Mouse (Mus musculus): Measurements from ENCODE around the gene Rora. TPM values are rescaled to one million over a fixed set of nuclear protein-coding genes. Genes with fewer than 3 reads are reported as not detected.

The Rora gene
- polyA plus RNA-seq, 1 experiment from 2014 or later, result 12.5 TPM

DNA sequence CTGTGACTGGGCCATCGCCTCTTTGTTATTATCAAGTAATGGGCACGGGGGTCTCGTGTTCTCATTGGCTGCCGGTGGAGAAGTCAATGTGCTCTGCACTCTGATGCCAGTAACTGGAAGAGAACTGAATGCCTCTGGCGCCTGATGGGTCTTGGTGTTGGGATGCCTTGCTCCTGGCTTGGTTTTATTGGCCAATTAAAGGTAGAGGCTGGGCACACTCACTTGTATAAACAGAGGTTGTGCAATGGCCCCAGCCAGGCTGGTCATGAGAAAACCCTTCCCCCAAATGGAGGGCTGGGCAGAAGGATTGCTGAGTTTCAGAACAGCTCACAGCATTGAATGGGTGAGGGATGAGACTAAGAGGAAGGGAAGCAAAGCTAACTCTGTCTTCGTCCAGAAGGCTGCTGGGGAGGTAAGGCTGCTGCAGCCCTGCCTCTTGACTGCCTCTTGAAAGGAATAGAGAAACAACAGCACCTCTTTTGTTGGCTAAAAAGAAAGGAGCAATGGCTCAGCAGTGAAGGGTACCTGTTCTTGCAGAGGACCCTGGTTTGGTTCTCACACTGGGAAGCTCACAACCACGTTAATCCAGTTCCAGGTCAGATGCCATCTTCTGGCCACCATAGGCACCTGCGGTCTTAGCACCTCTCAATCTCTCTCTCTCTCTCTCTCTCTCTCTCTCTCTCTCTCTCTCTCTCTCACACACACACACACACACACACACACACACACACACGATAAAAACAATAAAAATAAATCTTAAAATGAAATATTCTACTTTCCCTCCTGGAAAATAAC lies 653.3 kb downstream of the Rora start:
- WGBS, result 85% methylated on average over 9 of the region's 9 CpGs
- no peak overlapping the region for H3K4me3 ChIP-seq
- no peak overlapping the region for H3K4me2 ChIP-seq (replicated peaks)
- no peaks in the 10 kb centered on the region for H3K36me3 ChIP-seq
- H3K4me1 ChIP-seq, result peaks cover 29% of the 10 kb centered on the region
- no peaks in the 10 kb centered on the region for H3K27me3 ChIP-seq
- H3K9me3 ChIP-seq, result no peaks in the 10 kb centered on the region
- no peak overlapping the region for H3K27ac ChIP-seq
- no peak for ATAC-seq (ENCODE audit: insufficient number of reproducible peaks, insufficient read depth, low FRiP score, low TSS enrichment)
- no peak overlapping the region for H3K9ac ChIP-seq

DNA sequence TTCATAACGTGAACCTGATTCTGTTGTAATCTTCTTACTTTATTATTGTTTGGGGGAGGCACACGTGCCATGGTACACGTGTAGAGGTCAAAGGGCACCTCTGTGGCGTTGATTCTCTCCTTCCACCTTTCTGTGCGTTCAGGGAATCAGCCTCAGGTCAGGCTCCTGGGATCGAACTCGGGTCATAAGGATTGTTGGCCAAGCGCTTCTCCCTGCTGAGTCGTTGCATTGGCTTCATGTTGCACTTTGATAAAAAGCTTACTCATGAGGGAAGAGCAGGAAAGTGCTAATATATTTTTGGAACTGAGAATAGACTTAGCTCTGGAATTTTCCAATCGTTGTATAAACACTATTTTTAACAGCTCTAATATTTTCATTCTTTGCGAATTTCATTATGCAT lies 654.4 kb downstream of the Rora start:
- Histone ChIP-seq H3K9ac (no peak overlapping the region), H3K9me3 (no peaks in the 10 kb centered on the region), H3K4me3 (no peak overlapping the region), H3K36me3 (no peaks in the 10 kb centered on the region), H3K27me3 (no peaks in the 10 kb centered on the region), H3K4me2 (replicated peaks) (no peak overlapping the region), H3K27ac (no peak overlapping the region), H3K4me1 (peaks cover 19% of the 10 kb centered on the region)
- ATAC-seq (ENCODE audit: insufficient number of reproducible peaks, insufficient read depth, low FRiP score, low TSS enrichment), result no peak
- 87% methylated on average over 11 of the region's 11 CpGs for whole genome bisulfite sequencing

DNA sequence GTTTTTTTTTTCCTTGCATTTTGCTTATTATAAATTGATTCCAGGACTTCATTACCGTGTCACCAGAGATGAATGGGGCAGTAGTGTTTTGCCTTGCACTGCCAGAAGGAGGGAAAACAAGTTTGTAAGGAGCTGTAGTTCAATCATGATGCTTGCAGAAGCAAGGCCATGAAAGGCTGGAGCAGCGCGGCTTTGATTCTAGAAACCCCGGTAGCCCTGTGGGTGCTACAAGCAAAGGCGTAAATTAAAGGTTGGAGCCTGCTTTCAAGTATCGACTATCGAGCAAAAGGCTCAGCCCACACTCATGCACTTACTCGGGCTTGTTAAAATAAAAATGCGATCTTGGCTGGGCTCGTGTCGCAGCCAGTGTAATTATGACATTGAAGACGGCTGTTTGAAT lies 656.9 kb downstream of the Rora start:
- no peaks in the 10 kb centered on the region for H3K9me3 ChIP-seq
- H3K27me3 ChIP-seq, result no peaks in the 10 kb centered on the region
- H3K4me3 ChIP-seq, result no peak overlapping the region
- no peak overlapping the region for H3K9ac ChIP-seq
- no peaks in the 10 kb centered on the region for H3K36me3 ChIP-seq
- H3K27ac ChIP-seq, result no peak overlapping the region
- ATAC-seq (ENCODE audit: insufficient number of reproducible peaks, insufficient read depth, low FRiP score, low TSS enrichment), result no peak
- WGBS, result 46% methylated on average over 12 of the region's 12 CpGs
- H3K4me1 ChIP-seq, result peaks cover 21% of the 10 kb centered on the region
- no peak overlapping the region for H3K4me2 ChIP-seq (replicated peaks)

DNA sequence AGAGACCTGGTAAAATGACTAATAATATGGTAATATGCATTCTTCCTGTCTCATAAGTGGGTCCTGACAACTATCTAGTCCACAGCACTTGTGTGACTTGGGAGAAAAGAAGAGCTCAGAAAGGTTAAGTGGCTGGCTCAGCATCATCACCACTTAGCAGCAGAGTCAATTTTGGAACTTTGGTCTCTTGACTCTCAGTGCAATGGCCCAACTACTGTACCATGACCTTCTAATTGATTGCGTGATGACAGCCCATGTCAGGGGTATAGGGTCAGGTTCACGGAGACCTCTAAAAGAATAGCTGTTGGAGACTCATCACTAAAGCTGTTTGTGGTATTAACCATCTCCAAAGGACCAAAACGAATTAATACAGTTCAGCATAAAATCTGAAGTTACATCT lies 659.7 kb downstream of the Rora start:
- Histone ChIP-seq H3K27ac (no peak overlapping the region), H3K9ac (no peak overlapping the region), H3K36me3 (no peaks in the 10 kb centered on the region), H3K27me3 (no peaks in the 10 kb centered on the region), H3K4me1 (peaks cover 26% of the 10 kb centered on the region), H3K4me2 (replicated peaks) (no peak overlapping the region), H3K4me3 (no peak overlapping the region), H3K9me3 (no peaks in the 10 kb centered on the region)
- WGBS, result 75% methylated on average over 3 of the region's 3 CpGs
- no peak for ATAC-seq (ENCODE audit: insufficient number of reproducible peaks, insufficient read depth, low FRiP score, low TSS enrichment)

DNA sequence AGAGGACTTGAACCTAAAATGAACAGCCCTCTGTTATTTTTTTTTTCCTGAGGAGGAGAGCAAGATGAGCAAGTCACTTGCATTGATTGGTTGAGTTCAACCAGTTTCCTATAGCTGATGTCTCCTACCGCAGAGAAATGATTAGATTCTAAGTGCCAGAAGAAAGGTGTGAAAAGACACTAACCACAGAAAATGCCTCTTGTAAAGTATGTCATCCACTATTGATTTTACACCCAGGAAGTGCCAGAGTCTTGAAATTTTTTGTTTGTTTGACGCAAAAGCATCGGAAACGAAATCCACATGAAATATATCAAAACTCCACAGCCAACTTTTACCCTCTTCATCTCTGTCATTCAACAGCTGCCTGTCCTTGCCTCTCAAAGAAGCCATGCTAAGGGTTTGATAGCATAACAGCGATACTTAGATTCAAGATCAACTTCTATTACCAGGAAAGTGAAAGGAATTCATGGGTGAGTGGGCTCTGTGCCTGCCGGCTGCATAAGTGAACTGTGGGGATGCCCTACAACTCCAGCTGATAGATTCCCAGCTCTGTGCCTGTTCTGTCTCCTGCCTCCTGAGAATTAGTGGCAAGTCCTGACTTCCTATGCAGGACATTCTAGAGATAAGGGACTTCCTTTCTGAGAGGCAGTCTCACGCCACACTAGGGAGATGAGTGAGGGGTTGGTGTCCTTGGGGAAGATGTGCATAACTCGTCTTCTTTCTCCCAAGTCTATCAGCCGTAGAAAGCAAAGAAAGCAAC lies 661.0 kb downstream of the Rora start:
- 77% methylated on average over 9 of the region's 9 CpGs for WGBS
- no peak overlapping the region for H3K4me3 ChIP-seq
- H3K27ac ChIP-seq, result no peak overlapping the region
- peaks cover 26% of the 10 kb centered on the region for H3K4me1 ChIP-seq
- H3K36me3 ChIP-seq, result no peaks in the 10 kb centered on the region
- no peak for ATAC-seq (ENCODE audit: insufficient number of reproducible peaks, insufficient read depth, low FRiP score, low TSS enrichment)
- no peak overlapping the region for H3K4me2 ChIP-seq (replicated peaks)
- no peak overlapping the region for H3K9ac ChIP-seq
- H3K27me3 ChIP-seq, result no peaks in the 10 kb centered on the region
- no peaks in the 10 kb centered on the region for H3K9me3 ChIP-seq

DNA sequence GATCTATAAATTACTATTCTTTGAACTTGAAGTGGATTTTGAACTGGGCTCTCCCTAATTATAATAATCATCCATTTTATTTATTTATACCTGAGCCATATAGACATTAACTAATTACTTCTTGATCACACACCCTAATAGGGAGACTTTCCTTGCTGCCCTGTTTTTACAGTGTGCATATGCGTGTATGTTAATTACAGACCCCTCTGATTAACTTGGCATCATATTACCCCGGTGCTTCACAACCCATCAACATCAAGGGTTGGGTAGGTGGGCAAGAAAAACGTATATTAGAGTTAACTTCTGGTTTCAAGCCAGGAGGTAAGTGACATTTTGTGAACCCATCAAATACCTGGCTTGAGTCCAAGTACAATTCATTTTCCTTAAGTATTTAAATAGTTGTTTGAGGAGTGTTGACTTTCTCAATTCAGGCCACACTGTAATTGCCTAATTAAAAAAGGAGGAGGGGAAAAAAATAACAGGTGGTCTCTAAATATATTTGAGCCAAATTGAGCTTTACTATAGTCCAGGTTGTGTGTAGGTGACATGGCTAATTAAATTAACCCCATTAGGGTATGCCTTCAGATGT lies 664.0 kb downstream of the Rora start:
- H3K36me3 ChIP-seq, result no peaks in the 10 kb centered on the region
- no peak overlapping the region for H3K9ac ChIP-seq
- no peaks in the 10 kb centered on the region for H3K9me3 ChIP-seq
- 48% methylated on average over 3 of the region's 3 CpGs for WGBS
- no peak overlapping the region for H3K4me2 ChIP-seq (replicated peaks)
- no peaks in the 10 kb centered on the region for H3K27me3 ChIP-seq
- H3K4me1 ChIP-seq, result peaks cover 17% of the 10 kb centered on the region; the same call in 1 of the 2 replicates
- ATAC-seq (ENCODE audit: insufficient number of reproducible peaks, insufficient read depth, low FRiP score, low TSS enrichment), result no peak
- H3K27ac ChIP-seq, result no peak overlapping the region
- no peak overlapping the region for H3K4me3 ChIP-seq

DNA sequence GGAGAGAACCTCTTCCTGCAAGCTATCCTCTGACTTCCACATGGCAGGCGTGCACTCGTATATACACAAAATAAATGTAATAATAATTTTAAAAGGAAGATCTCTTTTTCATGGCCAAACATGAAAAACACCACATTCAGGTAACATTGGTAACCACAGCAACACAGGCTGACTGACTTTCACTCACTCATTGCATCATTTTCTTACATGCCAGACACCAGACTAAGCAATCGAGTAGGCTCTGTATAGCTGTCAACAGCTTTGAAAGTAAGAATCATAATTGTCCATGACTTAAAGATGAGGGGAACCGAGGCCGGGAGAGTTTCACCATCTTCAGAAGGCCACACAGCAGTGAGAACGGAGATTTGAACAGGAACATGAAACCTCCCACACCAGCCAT lies 665.8 kb downstream of the Rora start:
- H3K27ac ChIP-seq, result no peak overlapping the region
- no peaks in the 10 kb centered on the region for H3K27me3 ChIP-seq
- no peak for ATAC-seq (ENCODE audit: insufficient number of reproducible peaks, insufficient read depth, low FRiP score, low TSS enrichment)
- H3K4me3 ChIP-seq, result no peak overlapping the region
- H3K9ac ChIP-seq, result no peak overlapping the region
- H3K9me3 ChIP-seq, result no peaks in the 10 kb centered on the region
- H3K4me2 ChIP-seq (replicated peaks), result no peak overlapping the region
- 80% methylated on average over 6 of the region's 6 CpGs for WGBS
- H3K4me1 ChIP-seq, result peaks cover 13% of the 10 kb centered on the region; the same call in 1 of the 2 replicates
- no peaks in the 10 kb centered on the region for H3K36me3 ChIP-seq

DNA sequence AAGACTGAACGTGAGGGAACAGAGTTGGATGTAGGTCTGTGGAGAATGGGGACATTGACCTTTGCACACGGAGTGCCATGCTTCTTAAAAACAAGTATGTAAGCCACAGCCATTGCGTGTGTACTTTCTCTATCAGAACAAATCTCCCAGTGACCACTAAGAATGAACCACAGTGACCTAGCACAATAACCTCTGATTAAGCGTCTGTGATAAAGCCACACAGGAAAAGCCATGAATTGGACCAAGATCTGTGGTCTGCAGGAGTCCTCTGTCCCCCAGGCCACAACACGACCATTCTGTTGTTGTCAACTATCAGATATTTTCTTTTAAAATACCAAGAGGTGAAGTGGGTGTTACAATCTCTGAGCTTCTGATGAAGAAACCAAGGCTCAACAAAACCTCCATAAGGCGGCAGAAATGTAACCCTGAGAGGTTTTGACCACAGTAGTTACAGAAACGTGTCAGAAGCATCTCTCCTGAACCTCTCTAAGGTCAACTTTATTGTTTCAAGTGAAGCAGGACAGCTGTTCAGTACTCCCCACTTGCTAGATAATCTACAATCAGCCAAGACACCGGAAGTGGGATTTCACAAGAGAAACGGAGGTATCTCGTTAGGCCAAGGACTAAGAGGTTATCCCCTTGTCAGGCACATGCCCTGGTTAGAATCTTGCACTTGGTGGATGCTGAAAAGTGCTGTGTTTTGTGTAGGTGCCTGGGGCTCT lies 666.5 kb downstream of the Rora start:
- Histone ChIP-seq H3K36me3 (no peaks in the 10 kb centered on the region), H3K27ac (no peak overlapping the region), H3K4me2 (replicated peaks) (no peak overlapping the region), H3K27me3 (no peaks in the 10 kb centered on the region), H3K9me3 (no peaks in the 10 kb centered on the region), H3K4me1 (peaks cover 10% of the 10 kb centered on the region; the same call in 1 of the 2 replicates), H3K4me3 (no peak overlapping the region), H3K9ac (no peak overlapping the region)
- 75% methylated on average over 10 of the region's 10 CpGs for WGBS
- ATAC-seq (ENCODE audit: insufficient number of reproducible peaks, insufficient read depth, low FRiP score, low TSS enrichment), result no peak

DNA sequence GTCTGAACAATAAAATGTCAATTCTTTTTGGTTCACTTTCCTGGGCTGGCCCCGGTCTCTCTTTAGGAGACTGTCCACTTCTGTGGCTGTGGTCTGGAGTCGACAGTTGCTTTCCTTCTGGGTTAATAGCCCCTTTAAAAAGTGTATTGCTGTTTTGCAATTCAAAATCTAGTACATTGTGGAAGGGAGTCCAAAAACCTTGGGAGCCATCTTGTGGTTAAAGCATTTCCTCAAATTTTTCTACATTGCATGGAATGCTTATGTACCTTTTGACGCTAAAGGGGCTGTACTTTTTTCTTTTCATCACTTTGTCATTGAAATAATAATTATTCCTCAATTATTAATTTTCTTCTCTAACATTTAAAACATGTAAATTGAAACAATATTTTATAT lies 667.0 kb downstream of the Rora start:
- H3K4me3 ChIP-seq, result no peak overlapping the region
- H3K9me3 ChIP-seq, result no peaks in the 10 kb centered on the region
- H3K4me1 ChIP-seq, result peaks cover 4% of the 10 kb centered on the region; the same call in 1 of the 2 replicates
- ATAC-seq (ENCODE audit: insufficient number of reproducible peaks, insufficient read depth, low FRiP score, low TSS enrichment), result no peak
- H3K36me3 ChIP-seq, result no peaks in the 10 kb centered on the region
- WGBS, result 66% methylated on average over 3 of the region's 3 CpGs
- no peak overlapping the region for H3K27ac ChIP-seq
- no peaks in the 10 kb centered on the region for H3K27me3 ChIP-seq
- H3K4me2 ChIP-seq (replicated peaks), result no peak overlapping the region
- H3K9ac ChIP-seq, result no peak overlapping the region

DNA sequence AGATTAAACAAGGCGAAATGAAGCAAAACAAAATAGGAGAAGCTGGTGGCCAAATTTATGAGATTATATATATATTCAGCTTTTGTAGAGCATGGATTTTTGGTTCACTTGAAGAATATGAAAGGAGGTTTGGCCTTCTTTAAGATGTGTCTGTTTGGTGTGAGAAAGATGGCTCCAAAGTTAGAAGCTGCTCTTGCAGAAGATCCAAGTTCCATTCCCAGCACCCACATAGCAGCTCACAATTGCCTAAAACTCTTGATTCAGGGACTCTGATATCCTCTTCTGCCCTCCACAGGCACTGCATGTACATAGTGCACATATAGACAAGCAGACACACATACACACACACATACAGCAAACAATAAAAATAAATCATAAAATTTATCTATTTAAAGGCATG lies 668.4 kb downstream of the Rora start:
- Histone ChIP-seq H3K36me3 (no peaks in the 10 kb centered on the region), H3K4me2 (replicated peaks) (no peak overlapping the region), H3K4me1 (no peaks in the 10 kb centered on the region), H3K27ac (no peak overlapping the region), H3K9me3 (no peaks in the 10 kb centered on the region), H3K9ac (no peak overlapping the region), H3K27me3 (no peaks in the 10 kb centered on the region), H3K4me3 (no peak overlapping the region)
- 96% methylated on average over 1 of the region's 1 CpGs for WGBS
- ATAC-seq (ENCODE audit: insufficient number of reproducible peaks, insufficient read depth, low FRiP score, low TSS enrichment), result no peak

DNA sequence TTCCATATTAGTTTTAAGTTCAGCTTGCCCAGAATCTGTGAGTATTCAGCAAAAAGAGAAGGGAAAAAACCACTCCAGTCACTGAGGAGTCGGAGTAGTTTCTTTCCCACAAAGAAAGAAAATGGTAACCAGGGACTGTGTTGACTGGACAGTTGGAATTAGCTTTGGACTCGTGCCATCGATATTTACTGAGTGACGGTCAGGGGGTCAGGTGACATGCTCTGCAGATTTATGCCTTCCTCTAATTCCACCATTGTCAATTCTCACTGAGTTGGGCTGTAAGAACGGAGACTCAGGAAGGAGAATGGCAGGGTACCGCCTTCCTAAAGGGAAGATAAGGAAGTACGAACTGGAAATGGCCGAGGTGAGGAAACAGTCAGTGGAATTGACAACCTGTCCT lies 670.2 kb downstream of the Rora start:
- H3K4me3 ChIP-seq, result no peak overlapping the region
- no peaks in the 10 kb centered on the region for H3K27me3 ChIP-seq
- no peak overlapping the region for H3K9ac ChIP-seq
- H3K9me3 ChIP-seq, result no peaks in the 10 kb centered on the region
- ATAC-seq (ENCODE audit: insufficient number of reproducible peaks, insufficient read depth, low FRiP score, low TSS enrichment), result no peak
- no peaks in the 10 kb centered on the region for H3K36me3 ChIP-seq
- no peak overlapping the region for H3K4me2 ChIP-seq (replicated peaks)
- 84% methylated on average over 8 of the region's 8 CpGs for WGBS
- H3K4me1 ChIP-seq, result no peaks in the 10 kb centered on the region
- H3K27ac ChIP-seq, result no peak overlapping the region
